Mouse (Mus musculus) heart, postnatal 36 days (tissue): ENCODE results near the gene Col23a1. TPM values are rescaled to one million over a fixed set of nuclear protein-coding genes. Genes with fewer than 3 reads are reported as not detected.

Experiments used
- DNase-seq, 2 experiments: peaks; one replicate each; pipeline ENCODE4 v3.0.0; 2021 to 2022
- intact Hi-C: fragments of 180-260 bp; cut with DNase I; formaldehyde crosslinking; loops from one replicate; pipeline ENCODE4 v1.15.1; 2025
- total RNA-seq, 2 experiments: library from RNA; stranded (reverse); gene quantifications; 2 replicates each; pipeline ENCODE4 v1.2.3; 2021

The Col23a1 gene
- total RNA-seq, 2 experiments from 2014 or later = 1.3 to 1.4 TPM

DNA sequence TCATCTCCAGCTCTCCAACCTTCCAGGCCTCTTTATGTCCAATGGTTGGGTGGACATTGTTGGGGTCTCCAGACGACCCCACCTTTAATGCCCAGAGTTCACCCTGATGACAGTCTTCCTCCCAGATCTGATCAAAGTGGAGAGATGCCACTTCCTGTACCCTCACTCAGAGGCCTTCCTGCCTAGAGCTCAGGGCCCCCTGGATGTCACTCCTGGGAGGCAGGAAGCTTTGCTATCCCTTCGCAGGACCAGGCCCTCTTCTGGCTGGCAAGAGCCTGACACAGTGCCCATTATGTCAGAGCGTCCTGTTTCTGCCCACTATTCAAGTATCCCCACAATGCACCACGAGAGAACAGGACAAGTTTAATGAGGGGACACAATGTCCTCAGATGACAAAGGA, 289.3 kb downstream of the Col23a1 start:
- DNase-seq = no peak
- intact Hi-C loops = no loop called here

DNA sequence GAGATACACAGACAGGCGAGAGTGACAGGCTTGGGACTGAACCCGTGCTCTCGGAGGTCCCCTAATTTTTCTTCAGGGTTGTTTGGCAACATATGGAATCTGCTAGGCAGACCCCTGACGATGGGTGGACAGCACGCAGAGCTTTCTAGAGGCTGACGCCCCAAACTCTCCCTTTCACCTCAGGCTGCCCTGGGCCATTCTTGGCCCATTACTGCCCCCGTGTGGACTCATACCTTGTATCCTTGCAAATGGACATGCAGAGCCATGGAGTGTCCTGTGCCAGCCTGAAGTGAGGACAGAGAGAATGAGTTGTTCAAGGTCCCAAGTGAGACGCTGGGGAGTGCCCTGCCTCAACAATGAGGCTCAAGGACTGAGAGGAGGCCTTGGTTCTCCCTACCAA, 293.0 kb downstream of the Col23a1 start:
- DNase-seq = peak; percentile 64 to 72
- intact Hi-C loops = loop anchor here (1.0 to 10.0 kb wide), 2 partner anchors 43 to 652 kb away; partner anchors contain the start of gene Skp1a

DNA sequence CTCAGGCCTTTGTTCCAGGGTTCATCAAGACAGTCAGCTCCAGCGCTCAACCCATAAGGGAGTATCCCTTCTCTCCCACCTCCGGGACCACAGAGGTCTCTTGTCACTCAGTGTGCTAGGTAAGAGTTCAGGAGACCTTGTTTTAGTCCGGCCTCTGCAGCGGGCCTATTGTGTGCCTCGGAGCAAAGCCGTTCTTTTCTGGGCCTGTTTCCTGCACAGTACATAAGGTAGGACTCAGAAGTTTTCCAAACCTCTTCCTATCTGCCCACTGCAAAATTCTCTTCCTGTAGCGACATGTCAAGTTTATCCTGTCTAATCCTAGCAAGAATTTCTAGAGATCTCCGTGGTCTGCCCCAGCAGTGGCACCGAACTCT, 294.3 kb downstream of the Col23a1 start:
- peak in 1 of 2 experiments; percentile 40 for DNase-seq
- intact Hi-C loops = loop anchor here (10.0 kb wide), 1 partner anchor 651 kb away; the partner anchor contains the start of gene Skp1a

- intact Hi-C loops = loop anchor here (10.0 kb wide), 1 partner anchor 650 kb away; the partner anchor contains the start of gene Skp1a
- peak; percentile 99 for DNase-seq
Measured at GRCm38 (mm10) chr11:51584431-51585248, 294.9 kb downstream of the Col23a1 start, which contains the start of gene Phykpl. Gene Phykpl, plus strand, starts transcription at chr11:51584757.

GRCm38 (mm10) chr11:51585608-51586252, 296.0 kb downstream of the Col23a1 start:
- intact Hi-C loops = loop anchor here (2.0 to 10.0 kb wide), 2 partner anchors 19 to 649 kb away; partner anchors contain the start of gene Skp1a
- DNase-seq = no peak

DNA sequence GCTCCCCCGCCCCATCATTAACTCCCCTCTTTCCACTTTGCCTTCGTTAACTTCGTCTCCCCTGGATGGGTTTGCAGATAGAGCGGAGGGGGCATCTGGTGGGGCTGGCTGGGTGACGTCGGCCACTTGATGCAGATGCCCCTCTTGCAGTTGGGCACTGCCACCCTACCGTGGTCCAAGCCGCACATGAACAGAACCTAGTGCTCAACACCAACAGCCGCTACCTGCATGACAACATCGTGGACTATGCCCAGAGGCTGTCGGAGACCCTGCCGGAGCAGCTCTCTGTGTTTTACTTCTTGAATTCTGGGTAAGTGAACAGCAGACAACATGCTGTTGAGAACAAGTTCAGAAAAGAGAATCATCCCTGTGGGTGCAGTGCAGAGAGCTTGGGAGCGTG, 296.7 kb downstream of the Col23a1 start:
- no peak for DNase-seq
- intact Hi-C loops = loop anchor here (2.0 to 10.0 kb wide), 2 partner anchors 18 to 648 kb away; partner anchors contain the start of gene Skp1a

- intact Hi-C loops = loop anchor here (2.0 to 10.0 kb wide), 2 partner anchors 18 to 648 kb away; partner anchors contain the start of gene Skp1a
- no peak for DNase-seq
Measured at GRCm38 (mm10) chr11:51587059-51587458, 297.3 kb downstream of the Col23a1 start.

GRCm38 (mm10) chr11:51588833-51589232, 299.1 kb downstream of the Col23a1 start:
- no peak for DNase-seq
- intact Hi-C loops = loop anchor here (10.0 kb wide), 1 partner anchor 646 kb away; the partner anchor contains the start of gene Skp1a

DNA sequence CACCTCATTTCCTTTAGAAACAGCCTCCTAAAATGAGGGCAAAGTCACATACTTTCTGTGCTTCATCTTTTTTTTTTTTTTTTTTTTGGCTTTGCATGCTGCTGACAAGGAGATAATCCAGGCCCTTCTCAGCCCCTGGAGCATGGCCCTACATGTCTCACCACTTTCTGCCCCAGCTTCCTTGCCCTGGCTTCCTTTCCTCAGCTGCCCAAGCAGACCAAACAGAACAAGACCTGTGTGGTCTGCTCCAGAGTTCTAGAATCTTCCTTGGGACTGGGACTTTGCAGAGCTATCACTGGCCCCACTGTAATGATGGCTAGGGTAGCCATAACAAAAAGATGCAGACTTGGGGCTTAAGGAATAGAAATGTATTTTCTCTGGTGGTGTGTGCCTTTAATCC, 300.3 kb downstream of the Col23a1 start:
- DNase-seq = no peak
- intact Hi-C loops = no loop called here

GRCm38 (mm10) chr11:51591168-51591567, 301.4 kb downstream of the Col23a1 start:
- intact Hi-C loops = no loop called here
- DNase-seq = no peak

DNA sequence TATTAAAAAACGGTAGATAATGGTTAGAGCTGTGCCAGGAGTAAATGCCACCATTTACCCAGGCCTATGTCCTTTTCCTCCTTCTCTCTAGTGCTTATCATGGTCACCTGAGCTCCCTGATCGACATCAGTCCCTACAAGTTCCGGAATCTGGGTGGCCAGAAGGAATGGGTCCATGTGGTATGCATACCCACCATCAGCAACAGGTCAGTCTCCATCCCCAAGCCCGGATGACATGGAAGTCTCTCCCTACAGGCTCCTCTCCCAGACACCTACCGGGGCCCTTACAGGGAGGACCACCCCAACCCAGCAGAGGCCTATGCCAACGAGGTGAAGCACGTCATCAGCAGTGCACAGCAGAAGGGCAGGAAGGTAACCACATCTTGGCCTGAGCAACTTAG, 302.2 kb downstream of the Col23a1 start:
- intact Hi-C loops = no loop called here
- DNase-seq = no peak

DNA sequence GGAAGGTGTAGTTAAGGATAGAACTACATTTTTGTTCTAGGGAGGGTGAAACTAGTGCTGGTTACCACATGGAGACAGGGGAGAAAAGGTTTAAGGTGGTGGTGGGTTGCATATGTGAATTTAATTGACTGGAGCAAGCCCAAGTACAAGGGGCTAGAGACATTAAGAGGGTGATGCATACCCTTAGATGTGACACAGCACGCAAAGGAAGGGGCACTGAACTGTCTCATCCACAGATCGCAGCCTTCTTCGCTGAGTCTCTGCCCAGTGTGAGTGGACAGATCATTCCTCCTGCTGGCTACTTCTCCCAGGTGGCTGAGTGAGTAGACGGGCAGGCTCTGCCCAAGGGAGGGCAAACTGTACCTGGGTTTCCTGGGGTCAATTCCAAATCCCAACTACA, 303.6 kb downstream of the Col23a1 start:
- DNase-seq = no peak
- intact Hi-C loops = no loop called here

DNA sequence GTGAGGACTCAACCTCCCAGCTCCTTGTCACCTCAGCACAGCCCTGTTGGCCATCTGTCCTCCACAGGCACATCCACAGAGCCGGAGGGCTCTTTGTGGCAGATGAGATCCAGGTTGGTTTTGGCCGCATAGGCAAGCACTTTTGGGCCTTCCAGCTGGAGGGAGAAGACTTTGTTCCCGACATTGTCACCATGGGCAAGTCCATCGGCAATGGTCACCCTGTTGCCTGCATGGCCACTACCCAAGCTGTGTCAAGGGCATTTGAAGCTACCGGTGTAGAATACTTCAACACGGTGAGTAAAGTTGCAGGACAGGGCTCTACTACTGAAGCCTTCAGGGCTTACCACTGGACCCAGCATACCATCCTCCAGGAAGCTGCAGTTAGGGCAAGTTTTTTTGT, 304.1 kb downstream of the Col23a1 start:
- DNase-seq = no peak
- intact Hi-C loops = no loop called here

GRCm38 (mm10) chr11:51594715-51595350, 305.1 kb downstream of the Col23a1 start:
- no peak for DNase-seq
- intact Hi-C loops = no loop called here

DNA sequence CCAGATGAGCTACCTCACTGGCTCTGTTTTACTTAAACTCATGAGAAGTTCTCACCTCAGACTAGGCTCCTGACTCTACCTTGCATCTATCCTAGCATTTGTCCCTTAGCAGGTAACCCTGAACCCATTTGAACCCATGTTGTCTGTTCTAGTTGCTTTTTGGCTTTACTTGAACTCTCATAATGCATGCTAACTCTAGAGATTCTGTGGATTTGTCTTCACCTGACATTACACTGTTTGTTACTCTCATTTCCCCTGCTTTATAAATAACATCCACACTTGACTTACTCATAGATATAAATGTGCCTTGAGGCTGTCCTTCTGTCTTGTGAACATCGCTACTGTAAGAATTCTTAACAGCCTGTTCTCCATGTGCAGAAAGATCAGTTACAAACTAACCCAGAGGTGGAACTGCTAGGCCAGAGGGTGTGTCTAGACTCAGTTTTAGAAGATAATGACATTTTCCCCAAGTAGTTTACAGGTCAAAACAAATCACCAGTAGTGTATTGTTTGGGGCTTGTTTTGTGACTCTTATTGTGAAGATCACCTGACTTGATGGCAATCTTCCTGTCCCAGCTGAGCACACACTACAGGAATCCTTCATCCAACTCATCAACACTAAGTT, 305.9 kb downstream of the Col23a1 start:
- intact Hi-C loops = no loop called here

GRCm38 (mm10) chr11:51597553-51597952, 307.8 kb downstream of the Col23a1 start:
- intact Hi-C loops = no loop called here
- no peak for DNase-seq

More for the DNA sequence above, 305.9 kb downstream of the Col23a1 start:
- DNase-seq = no peak

DNA sequence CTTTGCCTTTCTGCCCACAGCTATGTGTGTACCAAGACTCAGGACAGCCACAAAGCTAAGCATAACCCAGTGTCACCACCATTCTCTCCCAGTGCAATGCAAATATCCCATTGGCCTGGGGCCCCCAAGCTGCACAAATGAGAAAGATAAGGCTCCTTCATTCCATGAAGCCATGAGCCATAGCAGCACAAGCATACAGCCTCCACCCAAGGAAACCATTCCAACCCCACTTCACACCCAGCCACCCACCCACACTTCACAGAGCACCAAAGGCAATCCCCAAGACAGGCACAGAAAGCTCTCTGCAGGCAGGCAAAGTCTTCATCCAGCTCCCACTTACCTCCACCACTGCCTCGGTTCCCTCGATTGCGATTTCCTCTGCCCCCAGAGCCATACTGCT, 312.5 kb downstream of the Col23a1 start:
- intact Hi-C loops = no loop called here
- DNase-seq = no peak

GRCm38 (mm10) chr11:51605602-51606446, 316.1 kb downstream of the Col23a1 start:
- peak; percentile 87 to 91 for DNase-seq
- intact Hi-C loops = loop anchor here (2.0 kb wide), 2 partner anchors 19 to 43 kb away; no protein-coding TSS in a partner anchor

GRCm38 (mm10) chr11:51606447-51607095, 316.9 kb downstream of the Col23a1 start, which contains the start of gene Hnrnpab:
Gene Hnrnpab, minus strand, starts transcription at chr11:51606847.
- DNase-seq = peak; percentile 95 to 97
- intact Hi-C loops = loop anchor here (2.0 kb wide), 1 partner anchor 42 kb away; no protein-coding TSS in a partner anchor
